Mouse (Mus musculus): ENCODE measurements around the gene Cyth1. TPM values are rescaled to one million over a fixed set of nuclear protein-coding genes. Genes with fewer than 3 reads are reported as not detected.

The Cyth1 gene
- total and polyA plus RNA-seq, 3 experiments, result 49.7 to 108 (median 79.7) TPM

- no peaks in the 10 kb centered on the region for H3K79me2 ChIP-seq (replicated peaks; ENCODE audit: control insufficient read depth, extremely low read depth, insufficient read depth, poor library complexity, severe bottlenecking)
- H3K27ac ChIP-seq (ENCODE audit: insufficient read depth, low read depth), result no peak overlapping the region
- peak overlapping the region in 1 of 3 experiments; percentile 23 for H3K4me3 ChIP-seq (replicated peaks in 1 of 3; ENCODE audit: low read depth in 2 of 3, low read length in 2 of 3, poor library complexity in 1 of 3)
- H3K4me2 ChIP-seq (ENCODE audit: insufficient read depth, low read depth, poor library complexity, severe bottlenecking), result peak overlapping the region; percentile 40
- H3K36me3 ChIP-seq (replicated peaks in 1 of 2; ENCODE audit: control insufficient read depth in 1 of 2, insufficient read depth in 1 of 2, low read length in 1 of 2), result no peaks in the 10 kb centered on the region
- H3K9me3 ChIP-seq (replicated peaks; ENCODE audit: low read length), result no peaks in the 10 kb centered on the region
- dilution Hi-C loops (cut with MboI; ENCODE audit: extremely low pct_ligation_motif_present, extremely low pct_unique_long_range_greater_than_20kb, low sequenced_read_pairs), result no loop called here
- in situ Hi-C loops (cut with MboI; ENCODE audit: low pct_ligation_motif_present, low pct_unique_long_range_greater_than_20kb, low sequenced_read_pairs), result no loop called here
- TF ChIP-seq NRF1 (IDR thresholded peaks at IDR 0.05; ENCODE audit: low read depth, low read length) (no peak), BHLHE40 (IDR thresholded peaks at IDR 0.05; ENCODE audit: low read depth, low read length) (no peak), IRF4 (IDR thresholded peaks at IDR 0.05; ENCODE audit: low read depth, low read length) (peak; percentile 66), E2F4 (IDR thresholded peaks at IDR 0.05; ENCODE audit: insufficient replicate concordance, low read depth, low read length) (no peak), MXI1 (IDR thresholded peaks at IDR 0.05; ENCODE audit: low read depth, low read length) (no peak), CHD2 (IDR thresholded peaks at IDR 0.05; ENCODE audit: low read length) (no peak), EP300 (IDR thresholded peaks at IDR 0.05; ENCODE audit: low read length) (peak; percentile 39; the same call in 1 of the 2 replicates), HCFC1 (IDR thresholded peaks at IDR 0.05; ENCODE audit: low read depth, low read length) (0 out of 2 replicates have a peak, but pooled peaks have one; percentile 19), MYC (IDR thresholded peaks at IDR 0.05; ENCODE audit: low read depth, low read length) (no peak), SMC3 (IDR thresholded peaks at IDR 0.05; ENCODE audit: low read depth, low read length) (no peak), USF1 (IDR thresholded peaks at IDR 0.05; ENCODE audit: low read depth, low read length) (no peak)
- no peak overlapping the region for H3K9ac ChIP-seq (ENCODE audit: insufficient read depth, low read depth)
- H3K27me3 ChIP-seq (replicated peaks), result no peaks in the 10 kb centered on the region
- peak; percentile 29 for DNase-seq (ENCODE audit: extremely low read depth)
- peaks cover 11 to 43% of the 10 kb centered on the region in 2 experiments for H3K4me1 ChIP-seq (ENCODE audit: control insufficient read depth in 1 of 2, insufficient read depth in 2 of 2)
Measured at GRCm38 (mm10) chr11:118129812-118130211, 118.6 kb downstream of the Cyth1 start.

- no peak for DNase-seq (ENCODE audit: extremely low read depth)
- Histone ChIP-seq H3K27me3 (replicated peaks) (peaks cover 26% of the 10 kb centered on the region), H3K4me3 (replicated peaks in 1 of 3; ENCODE audit: low read depth in 2 of 3, low read length in 2 of 3, poor library complexity in 1 of 3) (no peak overlapping the region), H3K36me3 (replicated peaks in 1 of 2; ENCODE audit: control insufficient read depth in 1 of 2, insufficient read depth in 1 of 2, low read length in 1 of 2) (no peaks in the 10 kb centered on the region), H3K79me2 (replicated peaks; ENCODE audit: control insufficient read depth, extremely low read depth, insufficient read depth, poor library complexity, severe bottlenecking) (no peaks in the 10 kb centered on the region), H3K4me1 (ENCODE audit: control insufficient read depth in 1 of 2, insufficient read depth in 2 of 2) (peaks cover 0 to 9% of the 10 kb centered on the region in 2 experiments; a peak in 3 of 4 replicates), H3K9ac (ENCODE audit: insufficient read depth, low read depth) (no peak overlapping the region), H3K9me3 (replicated peaks; ENCODE audit: low read length) (no peaks in the 10 kb centered on the region), H3K4me2 (ENCODE audit: insufficient read depth, low read depth, poor library complexity, severe bottlenecking) (no peak overlapping the region), H3K27ac (ENCODE audit: insufficient read depth, low read depth) (no peak overlapping the region)
- in situ Hi-C loops (cut with MboI; ENCODE audit: low pct_ligation_motif_present, low pct_unique_long_range_greater_than_20kb, low sequenced_read_pairs) (no loop called here), dilution Hi-C loops (cut with MboI; ENCODE audit: extremely low pct_ligation_motif_present, extremely low pct_unique_long_range_greater_than_20kb, low sequenced_read_pairs) (no loop called here)
- TF ChIP-seq GABPA (IDR thresholded peaks at IDR 0.05; ENCODE audit: insufficient replicate concordance, low read depth, low read length), result no peak
- TF ChIP-seq MAX (IDR thresholded peaks at IDR 0.05; ENCODE audit: low read length), result no peak
- TF ChIP-seq SMC3 (IDR thresholded peaks at IDR 0.05; ENCODE audit: low read depth, low read length), result no peak
- TF ChIP-seq CHD2 (IDR thresholded peaks at IDR 0.05; ENCODE audit: low read length), result no peak
- no peak for TF ChIP-seq ZKSCAN1 (IDR thresholded peaks at IDR 0.05; ENCODE audit: borderline replicate concordance, low read depth, low read length)
- TF ChIP-seq NELFE (IDR thresholded peaks at IDR 0.05; ENCODE audit: low read depth, low read length), result no peak
Measured at GRCm38 (mm10) chr11:118121592-118121991, 126.8 kb downstream of the Cyth1 start.
